23 mouse cellular contexts compared by ENCODE assay signal in the genomic region with DNA sequence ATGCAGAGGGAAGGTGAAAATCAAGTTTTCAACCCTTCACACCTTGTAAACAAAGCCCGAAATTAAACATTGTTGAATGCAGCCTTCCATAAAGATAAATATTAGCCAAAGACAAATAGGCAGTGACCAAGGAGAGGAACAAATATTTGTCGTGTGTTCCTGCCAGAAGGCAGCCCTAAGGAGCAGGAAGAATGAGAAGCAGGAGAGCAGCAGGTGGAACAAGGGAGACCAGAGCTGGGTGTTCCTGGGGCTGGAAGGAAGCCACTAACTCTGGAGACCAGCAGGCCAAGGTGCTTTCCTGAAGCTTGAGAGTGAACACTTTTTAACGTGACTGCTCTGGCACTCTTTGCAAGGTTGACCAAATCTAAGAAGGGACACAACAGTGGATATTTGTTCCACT. TPM values are rescaled to one million over a fixed set of nuclear protein-coding genes. Genes with fewer than 3 reads are reported as not detected.
A peak's percentile ranks its signal among the peaks of the same experiment; 100 is the strongest.
DNase-seq lines count a peak whose midpoint lies in the region; ATAC-seq and TF ChIP-seq lines count a peak whose summit lies in the region.
"Had no signal": no experiment of that assay in that cellular context is flagged by ENCODE, and none has a peak within 500 bp of the region (broad histone marks: within the 10 kb centered on the region; RNA-seq: fewer than 3 reads in every experiment).

No protein-coding gene starts in this region.

- no peak overlapping the region for H3K4me3 ChIP-seq in kidney, adult 2 months (ENCODE audit: insufficient read depth, low read depth, low read length)
- H3K4me3 ChIP-seq in lung, embryonic 14.5 days (ENCODE audit: low read depth, low read length): no peak overlapping the region
- no peak overlapping the region for H3K4me3 ChIP-seq in stomach, postnatal 0 days (ENCODE audit: low read depth, low read length)
- H3K4me3 ChIP-seq: forebrain, embryonic 10.5 days; heart, embryonic 10.5 days; limb, embryonic 10.5 days had no signal

- no peak overlapping the region for H3K4me2 ChIP-seq in lung, embryonic 14.5 days
- no peak overlapping the region for H3K4me2 ChIP-seq in stomach, postnatal 0 days (replicated peaks; ENCODE audit: low read depth)

- no peaks in the 10 kb centered on the region for H3K9me3 ChIP-seq in lung, embryonic 14.5 days (ENCODE audit: low read depth, low read length)
- no peaks in the 10 kb centered on the region for H3K9me3 ChIP-seq in stomach, postnatal 0 days (ENCODE audit: control insufficient read depth, low read length)
- H3K9me3 ChIP-seq: forebrain, embryonic 10.5 days; heart, embryonic 10.5 days; limb, embryonic 10.5 days had no signal

- no peak overlapping the region for H3K27ac ChIP-seq in kidney, adult 2 months (ENCODE audit: insufficient read depth, low read depth, low read length)
- H3K27ac ChIP-seq in lung, embryonic 14.5 days (ENCODE audit: low read depth): peak overlapping the region; percentile 43; the same call in 1 of the 2 replicates
- H3K27ac ChIP-seq in stomach, postnatal 0 days (replicated peaks): 0 out of 2 replicates have a peak overlapping the region, but pooled peaks have one; percentile 14
- H3K27ac ChIP-seq: forebrain, embryonic 10.5 days; heart, embryonic 10.5 days; hindbrain, postnatal 0 days; limb, embryonic 10.5 days had no signal

- TF ChIP-seq EP300 in stomach, postnatal 0 days (optimal IDR thresholded peaks at IDR 0.05): no peak

- no peaks in the 10 kb centered on the region for H3K27me3 ChIP-seq in kidney, adult 2 months (replicated peaks; ENCODE audit: control insufficient read depth, insufficient read depth, low read length)
- no peaks in the 10 kb centered on the region for H3K27me3 ChIP-seq in lung, embryonic 14.5 days (ENCODE audit: insufficient read depth, low read length)
- H3K27me3 ChIP-seq in stomach, postnatal 0 days (ENCODE audit: control insufficient read depth, insufficient read depth, low read length): no peaks in the 10 kb centered on the region

- WGBS in kidney, adult 2 months: 29% methylated on average over 3 of the region's 3 CpGs
- WGBS in lung, embryonic 14.5 days: 35% methylated on average over 3 of the region's 3 CpGs
- 37% methylated on average over 3 of the region's 3 CpGs for WGBS in stomach, postnatal 0 days

- H3K9ac ChIP-seq in lung, embryonic 14.5 days: no peak overlapping the region
- H3K9ac ChIP-seq in stomach, postnatal 0 days (ENCODE audit: low read length): no peak overlapping the region
- H3K9ac ChIP-seq: liver, postnatal 0 days had no signal

- peak; percentile 42 for DNase-seq in kidney, adult 2 months
- DNase-seq in kidney, postnatal 4 days: no peak
- peak; percentile 16 for DNase-seq in lung, embryonic 14.5 days
- peak; percentile 74 for DNase-seq in lung, postnatal 25 days (ENCODE audit: low spot score)
- DNase-seq in stomach, postnatal 0 days (ENCODE audit: low spot score): peak; percentile 71
- DNase-seq in B cell, adult 2 months: no peak
- DNase-seq in layer of hippocampus, adult 9-11 months: no peak
- DNase-seq: adrenal gland, postnatal 25 days; cerebellum, adult 9-10 months; kidney, adult 11 months; kidney, postnatal 10 days; liver; liver, postnatal 0 days; midbrain, embryonic 14.5 days; right cerebral cortex, postnatal 25 days; spleen, adult 18-20 months; thymus, adult 18-20 months; thymus, postnatal 4 days had no signal

- TF ChIP-seq POLR2A in kidney, adult 2 months (IDR thresholded peaks at IDR 0.05; ENCODE audit: low read depth, low read length): no peak

- no peaks in the 10 kb centered on the region for H3K4me1 ChIP-seq in kidney, adult 2 months (ENCODE audit: control insufficient read depth, insufficient read depth, low read length)
- H3K4me1 ChIP-seq in lung, embryonic 14.5 days (ENCODE audit: insufficient read depth): no peaks in the 10 kb centered on the region
- no peaks in the 10 kb centered on the region for H3K4me1 ChIP-seq in stomach, postnatal 0 days (replicated peaks; ENCODE audit: control insufficient read depth, insufficient read depth)
- H3K4me1 ChIP-seq: forebrain, embryonic 10.5 days; heart, embryonic 10.5 days had no signal

- ATAC-seq in lung, embryonic 14.5 days (ENCODE audit: insufficient read depth): peak; percentile 56; the same call in 1 of the 2 replicates
- peak; percentile 94 for ATAC-seq in stomach, postnatal 0 days (ENCODE audit: low FRiP score, low TSS enrichment)
- ATAC-seq: forebrain, embryonic 16.5 days; hindbrain, postnatal 0 days; liver, postnatal 0 days had no signal

- TF ChIP-seq CTCF in kidney, adult 2 months (conservative IDR thresholded peaks at IDR 0.05; ENCODE audit: insufficient read depth, insufficient read length, low read depth, low read length): no peak
- no peak for TF ChIP-seq CTCF in lung, embryonic 14.5 days (IDR thresholded peaks at IDR 0.05; ENCODE audit: low read depth)
- TF ChIP-seq CTCF in stomach, postnatal 0 days (IDR thresholded peaks at IDR 0.05; ENCODE audit: low read depth): no peak

- H3K36me3 ChIP-seq in kidney, adult 2 months (ENCODE audit: control insufficient read depth, insufficient read depth, low read length): no peaks in the 10 kb centered on the region
- no peaks in the 10 kb centered on the region for H3K36me3 ChIP-seq in lung, embryonic 14.5 days (ENCODE audit: insufficient read depth)
- no peaks in the 10 kb centered on the region for H3K36me3 ChIP-seq in stomach, postnatal 0 days (ENCODE audit: control insufficient read depth, insufficient read depth, low read length)
- H3K36me3 ChIP-seq: forebrain, embryonic 10.5 days; heart, embryonic 10.5 days; limb, embryonic 10.5 days had no signal

RNA-seq across cellular contexts. Expression of a gene that starts 55.6 kb away (rescaled TPM):
- 5.5 and 7.5 TPM in 2 replicates for polyA plus RNA-seq in kidney, adult 2 months (2012; rRNA removed)
- 4.7 and 5.6 TPM in 2 replicates for polyA plus RNA-seq in lung, embryonic 14.5 days (2014; fragmentation: Nextera tagmentation; extraction: Ambion mirVana)
- 7.9 and 8.1 TPM in 2 replicates for polyA plus RNA-seq in stomach, postnatal 0 days (2015; fragmentation: Nextera tagmentation; extraction: Ambion mirVana)

Comparison
In these comparisons a context has a peak if more than half of its experiments do, and no peak if none do; other contexts are left out.
1. DNase-seq: peak in kidney, adult 2 months (single experiment), lung, embryonic 14.5 days (single experiment), lung, postnatal 25 days (single experiment) and stomach, postnatal 0 days (single experiment); none in kidney, postnatal 4 days (0 of 2), B cell, adult 2 months (0 of 2) and layer of hippocampus, adult 9-11 months (single experiment).